Mouse (Mus musculus): ENCODE data around the gene Tinf2. TPM values are rescaled to one million over a fixed set of nuclear protein-coding genes. Genes with fewer than 3 reads are reported as not detected.

The Tinf2 gene
- polyA plus RNA-seq, 1 experiment from 2014 or later = 14.1 TPM

DNA sequence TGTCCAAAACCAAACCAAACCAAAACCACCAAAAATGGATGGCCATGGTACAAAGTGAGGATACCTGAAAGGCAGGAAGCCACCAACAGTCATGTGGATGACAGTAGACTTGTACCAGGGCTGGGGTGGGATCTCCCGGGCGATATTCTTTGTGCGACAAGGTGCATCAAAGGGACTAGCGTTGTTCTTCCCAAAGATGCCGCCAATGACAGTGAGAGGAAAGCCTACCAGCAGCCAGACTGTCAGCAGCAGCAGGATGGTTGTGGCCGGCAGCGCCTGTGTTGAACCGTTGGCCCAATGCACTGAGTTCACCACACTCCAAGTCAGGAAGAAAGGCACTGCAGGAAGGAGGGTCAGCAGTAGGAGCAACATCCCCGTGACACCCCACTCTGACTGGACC is 43.8 kb downstream of the Tinf2 start, which contains the start of gene Gm49378:
Gene Gm49378, minus strand, starts transcription at position 101 of the 400 bp plus-strand sequence.
- ATAC-seq (no peak), DNase-seq (no peak)
- no peak within 1 kb of the TSS for H3K27ac ChIP-seq (ENCODE audit: low read depth)
- H3K9me3 ChIP-seq (ENCODE audit: low read length) = no peaks in the 10 kb centered on the region
- no peak for TF ChIP-seq CTCF (IDR thresholded peaks at IDR 0.05; ENCODE audit: low read depth)
- no peak for TF ChIP-seq EP300 (IDR thresholded peaks at IDR 0.05; ENCODE audit: low read depth)
- H3K27me3 ChIP-seq (ENCODE audit: insufficient read depth, low read length) = no peaks in the 10 kb centered on the region
- 97% methylated on average over 9 of the region's 9 CpGs for WGBS (ENCODE audit: insufficient replicate concordance)
- no peak within 1 kb of the TSS for H3K9ac ChIP-seq (replicated peaks)
- peaks cover 62% of the 10 kb centered on the region for H3K36me3 ChIP-seq (replicated peaks; ENCODE audit: insufficient read depth, low read length)
- H3K4me2 ChIP-seq (ENCODE audit: low read depth, low read length) = no peak within 1 kb of the TSS
- no peak within 1 kb of the TSS for H3K4me3 ChIP-seq (ENCODE audit: low read depth, low read length)
- peaks cover 14% of the 10 kb centered on the region for H3K4me1 ChIP-seq (ENCODE audit: insufficient read depth)

GRCm38 (mm10) chr14:55635523-55636007 is 46.1 kb downstream of the Tinf2 start, which contains the start of gene Ipo4:
TSS of gene Ipo4 (minus strand) at chr14:55635957.
- peak within 1 kb of the TSS; percentile 61 for H3K9ac ChIP-seq (replicated peaks)
- peak within 1 kb of the TSS; percentile 53; the same call in 1 of the 2 replicates for H3K27ac ChIP-seq (ENCODE audit: low read depth)
- peak within 1 kb of the TSS; percentile 82 for H3K4me2 ChIP-seq (ENCODE audit: low read depth, low read length)
- TF ChIP-seq CTCF (IDR thresholded peaks at IDR 0.05; ENCODE audit: low read depth) = no peak
- 0 out of 2 replicates have a peak, but pooled peaks have one; percentile 16 for TF ChIP-seq EP300 (IDR thresholded peaks at IDR 0.05; ENCODE audit: low read depth)
- 1% methylated on average over 33 of the region's 33 CpGs for WGBS (ENCODE audit: insufficient replicate concordance)
- ATAC-seq (peak; percentile 95), DNase-seq (peak; percentile 92)
- peak within 1 kb of the TSS; percentile 55 for H3K4me3 ChIP-seq (ENCODE audit: low read depth, low read length)
- peaks cover 7% of the 10 kb centered on the region for H3K4me1 ChIP-seq (ENCODE audit: insufficient read depth)
- no peaks in the 10 kb centered on the region for H3K9me3 ChIP-seq (ENCODE audit: low read length)
- no peaks in the 10 kb centered on the region for H3K27me3 ChIP-seq (ENCODE audit: insufficient read depth, low read length)
- H3K36me3 ChIP-seq (replicated peaks; ENCODE audit: insufficient read depth, low read length) = peaks cover 69% of the 10 kb centered on the region

DNA sequence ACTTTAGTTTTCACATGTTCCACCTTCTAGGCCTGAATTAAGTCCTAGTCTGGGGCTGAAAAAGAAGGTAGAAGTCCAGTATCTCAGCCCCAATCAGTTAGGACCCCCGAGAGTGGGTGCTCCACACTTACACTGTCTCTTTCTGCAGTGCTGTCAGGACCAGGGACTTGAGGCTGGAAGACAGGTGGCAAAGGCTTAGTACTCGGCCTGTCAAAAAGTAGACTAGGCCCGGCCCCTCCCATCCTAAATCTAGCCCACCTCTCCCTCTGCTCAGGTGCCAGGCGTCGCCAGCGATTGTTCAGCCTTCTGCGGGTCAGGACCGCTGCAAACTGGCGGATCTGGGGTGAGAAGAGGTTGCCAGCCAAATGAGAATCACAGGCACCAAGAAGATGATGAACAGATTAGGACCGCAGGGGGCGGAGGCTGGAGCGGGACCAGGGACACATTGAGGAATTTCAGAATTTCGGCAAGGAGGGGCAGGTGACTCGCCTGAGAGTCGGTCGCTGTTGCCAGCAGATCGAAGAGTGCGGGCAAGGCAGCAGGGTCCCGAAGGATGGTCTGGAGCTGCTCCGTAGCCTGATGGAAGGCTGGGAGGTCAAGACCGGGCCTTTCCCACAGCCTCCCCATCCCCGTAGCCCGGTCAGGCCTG is 46.6 kb downstream of the Tinf2 start:
- peak overlapping the region; percentile 55 for H3K4me3 ChIP-seq (ENCODE audit: low read depth, low read length)
- peak overlapping the region; percentile 61 for H3K9ac ChIP-seq (replicated peaks)
- ATAC-seq = peak; percentile 40
- peaks cover 69% of the 10 kb centered on the region for H3K36me3 ChIP-seq (replicated peaks; ENCODE audit: insufficient read depth, low read length)
- no peaks in the 10 kb centered on the region for H3K27me3 ChIP-seq (ENCODE audit: insufficient read depth, low read length)
- peaks cover 7% of the 10 kb centered on the region for H3K4me1 ChIP-seq (ENCODE audit: insufficient read depth)
- no peaks in the 10 kb centered on the region for H3K9me3 ChIP-seq (ENCODE audit: low read length)
- no peak for DNase-seq
- 9% methylated on average over 19 of the region's 23 CpGs for WGBS (ENCODE audit: insufficient replicate concordance)
- TF ChIP-seq CTCF (IDR thresholded peaks at IDR 0.05; ENCODE audit: low read depth) (no peak), EP300 (IDR thresholded peaks at IDR 0.05; ENCODE audit: low read depth) (no peak)
- no peak overlapping the region for H3K27ac ChIP-seq (ENCODE audit: low read depth)
- H3K4me2 ChIP-seq (ENCODE audit: low read depth, low read length) = peak overlapping the region; percentile 82

DNA sequence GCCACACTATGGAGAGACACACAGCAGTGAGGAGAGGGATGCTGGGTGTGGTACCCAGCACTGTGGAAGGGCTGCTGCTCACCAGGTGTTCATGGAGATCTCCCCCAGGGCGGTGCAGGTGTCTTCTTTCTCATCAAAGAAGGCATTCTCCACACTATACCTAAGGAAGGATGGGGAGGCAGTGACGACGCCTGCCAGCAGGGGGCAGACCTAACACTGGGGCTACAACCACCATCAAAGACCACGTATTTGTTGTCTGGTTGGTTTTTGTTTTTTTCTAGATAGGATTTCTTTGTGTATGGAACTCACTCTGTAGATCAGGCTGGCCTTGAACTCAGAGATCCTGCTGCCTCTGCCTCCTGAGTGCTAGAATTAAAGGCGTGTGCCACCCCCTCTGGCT is 52.3 kb downstream of the Tinf2 start:
- ATAC-seq (peak; percentile 35; the same call in 1 of the 2 replicates), DNase-seq (peak; percentile 78)
- WGBS (ENCODE audit: insufficient replicate concordance) = 45% methylated on average over 5 of the region's 5 CpGs

GRCm38 (mm10) chr14:55628077-55628827 is 53.4 kb downstream of the Tinf2 start:
- H3K4me2 ChIP-seq (ENCODE audit: low read depth, low read length) = no peak overlapping the region
- no peak overlapping the region for H3K27ac ChIP-seq (ENCODE audit: low read depth)
- no peak overlapping the region for H3K9ac ChIP-seq (replicated peaks)
- TF ChIP-seq EP300 (IDR thresholded peaks at IDR 0.05; ENCODE audit: low read depth) (no peak), CTCF (IDR thresholded peaks at IDR 0.05; ENCODE audit: low read depth) (no peak)
- DNase-seq = no peak
- WGBS (ENCODE audit: insufficient replicate concordance) = 85% methylated on average over 27 of the region's 27 CpGs
- no peaks in the 10 kb centered on the region for H3K9me3 ChIP-seq (ENCODE audit: low read length)
- peak; percentile 62 for ATAC-seq
- H3K4me1 ChIP-seq (ENCODE audit: insufficient read depth) = no peaks in the 10 kb centered on the region
- H3K27me3 ChIP-seq (ENCODE audit: insufficient read depth, low read length) = no peaks in the 10 kb centered on the region
- peaks cover 61% of the 10 kb centered on the region for H3K36me3 ChIP-seq (replicated peaks; ENCODE audit: insufficient read depth, low read length)
- H3K4me3 ChIP-seq (ENCODE audit: low read depth, low read length) = no peak overlapping the region

More for the DNA sequence above, 52.3 kb downstream of the Tinf2 start:
- Histone ChIP-seq H3K4me1 (ENCODE audit: insufficient read depth) (no peaks in the 10 kb centered on the region), H3K4me2 (ENCODE audit: low read depth, low read length) (no peak overlapping the region), H3K9me3 (ENCODE audit: low read length) (no peaks in the 10 kb centered on the region), H3K36me3 (replicated peaks; ENCODE audit: insufficient read depth, low read length) (peaks cover 71% of the 10 kb centered on the region), H3K9ac (replicated peaks) (no peak overlapping the region), H3K27ac (ENCODE audit: low read depth) (no peak overlapping the region), H3K4me3 (ENCODE audit: low read depth, low read length) (no peak overlapping the region), H3K27me3 (ENCODE audit: insufficient read depth, low read length) (no peaks in the 10 kb centered on the region)
- TF ChIP-seq CTCF (IDR thresholded peaks at IDR 0.05; ENCODE audit: low read depth) (peak; percentile 90), EP300 (IDR thresholded peaks at IDR 0.05; ENCODE audit: low read depth) (no peak)

Other genes starting within 250 kb of the Tinf2 start
- 177 TPM in 2 replicates for gene Dhrs4, start 203.1 kb downstream of the Tinf2 start, polyA plus RNA-seq (2015; fragmentation: Nextera tagmentation; extraction: Ambion mirVana)
- gene Carmil3, start 191.2 kb downstream of the Tinf2 start, polyA plus RNA-seq (2015; fragmentation: Nextera tagmentation; extraction: Ambion mirVana) = 0.06 and 0.08 TPM in 2 replicates
- not detected in 2 replicates for gene Cpne6, start 171.4 kb downstream of the Tinf2 start, polyA plus RNA-seq (2015; fragmentation: Nextera tagmentation; extraction: Ambion mirVana)
- not detected in 2 replicates for gene Nrl, start 156.8 kb downstream of the Tinf2 start, polyA plus RNA-seq (2015; fragmentation: Nextera tagmentation; extraction: Ambion mirVana)
- gene Pck2, start 141.6 kb downstream of the Tinf2 start, polyA plus RNA-seq (2015; fragmentation: Nextera tagmentation; extraction: Ambion mirVana) = 19.9 and 20.7 TPM in 2 replicates
- 59.9 and 62.7 TPM in 2 replicates for gene Dcaf11, start 121.8 kb downstream of the Tinf2 start, polyA plus RNA-seq (2015; fragmentation: Nextera tagmentation; extraction: Ambion mirVana)
- 1.3 and 1.4 TPM in 2 replicates for gene A730061H03Rik, start 121.4 kb downstream of the Tinf2 start, polyA plus RNA-seq (2015; fragmentation: Nextera tagmentation; extraction: Ambion mirVana)
- gene Fitm1, start 106.2 kb downstream of the Tinf2 start, polyA plus RNA-seq (2015; fragmentation: Nextera tagmentation; extraction: Ambion mirVana) = 1.8 and 4.6 TPM in 2 replicates
- 162 and 180 TPM in 2 replicates for gene Psme1, start 103.7 kb downstream of the Tinf2 start, polyA plus RNA-seq (2015; fragmentation: Nextera tagmentation; extraction: Ambion mirVana)
- 17.3 and 19.2 TPM in 2 replicates for gene Emc9, start 96.5 kb downstream of the Tinf2 start, polyA plus RNA-seq (2015; fragmentation: Nextera tagmentation; extraction: Ambion mirVana)
- gene Psme2, start 90.7 kb downstream of the Tinf2 start, polyA plus RNA-seq (2015; fragmentation: Nextera tagmentation; extraction: Ambion mirVana) = 222 and 231 TPM in 2 replicates
- gene Rnf31, start 90.1 kb downstream of the Tinf2 start, polyA plus RNA-seq (2015; fragmentation: Nextera tagmentation; extraction: Ambion mirVana) = 8.5 and 9.6 TPM in 2 replicates
- gene Irf9, start 78.2 kb downstream of the Tinf2 start, polyA plus RNA-seq (2015; fragmentation: Nextera tagmentation; extraction: Ambion mirVana) = 18.6 and 19.4 TPM in 2 replicates
- 1.5 and 2.2 TPM in 2 replicates for gene Rec8, start 63.8 kb downstream of the Tinf2 start, polyA plus RNA-seq (2015; fragmentation: Nextera tagmentation; extraction: Ambion mirVana)
- 14.7 and 16.6 TPM in 2 replicates for gene Ipo4, start 45.9 kb downstream of the Tinf2 start, polyA plus RNA-seq (2015; fragmentation: Nextera tagmentation; extraction: Ambion mirVana)
- 0.99 and 1.6 TPM in 2 replicates for gene Gm49378, start 43.9 kb downstream of the Tinf2 start, polyA plus RNA-seq (2015; fragmentation: Nextera tagmentation; extraction: Ambion mirVana)
- 39.3 and 42.8 TPM in 2 replicates for gene Tm9sf1, start 38.0 kb downstream of the Tinf2 start, polyA plus RNA-seq (2015; fragmentation: Nextera tagmentation; extraction: Ambion mirVana)
- 0.06 and 0.21 TPM in 2 replicates for gene Tssk4, start 31.6 kb downstream of the Tinf2 start, polyA plus RNA-seq (2015; fragmentation: Nextera tagmentation; extraction: Ambion mirVana)
- 16.0 and 16.1 TPM in 2 replicates for gene Mdp1, start 21.3 kb downstream of the Tinf2 start, polyA plus RNA-seq (2015; fragmentation: Nextera tagmentation; extraction: Ambion mirVana)
- gene Gmpr2, start 9.9 kb downstream of the Tinf2 start, polyA plus RNA-seq (2015; fragmentation: Nextera tagmentation; extraction: Ambion mirVana) = 15.0 and 17.4 TPM in 2 replicates
- gene Nedd8, start 9.7 kb downstream of the Tinf2 start, polyA plus RNA-seq (2015; fragmentation: Nextera tagmentation; extraction: Ambion mirVana) = 228 and 231 TPM in 2 replicates
- 3.6 and 4.7 TPM in 2 replicates for gene Tgm1, start 32.1 kb upstream of the Tinf2 start, polyA plus RNA-seq (2015; fragmentation: Nextera tagmentation; extraction: Ambion mirVana)
- 18.5 and 21.2 TPM in 2 replicates for gene Rabggta, start 40.4 kb upstream of the Tinf2 start, polyA plus RNA-seq (2015; fragmentation: Nextera tagmentation; extraction: Ambion mirVana)
- 98.6 and 103 TPM in 2 replicates for gene Dhrs1, start 63.9 kb upstream of the Tinf2 start, polyA plus RNA-seq (2015; fragmentation: Nextera tagmentation; extraction: Ambion mirVana)
- 13.2 and 14.5 TPM in 2 replicates for gene Nop9, start 63.9 kb upstream of the Tinf2 start, polyA plus RNA-seq (2015; fragmentation: Nextera tagmentation; extraction: Ambion mirVana)
- gene Cideb, start 76.6 kb upstream of the Tinf2 start, polyA plus RNA-seq (2015; fragmentation: Nextera tagmentation; extraction: Ambion mirVana) = 191 and 192 TPM in 2 replicates
- gene Ltb4r2, start 79.6 kb upstream of the Tinf2 start, polyA plus RNA-seq (2015; fragmentation: Nextera tagmentation; extraction: Ambion mirVana) = 1.8 and 2.1 TPM in 2 replicates
- gene Ltb4r1, start 84.1 kb upstream of the Tinf2 start, polyA plus RNA-seq (2015; fragmentation: Nextera tagmentation; extraction: Ambion mirVana) = 21.6 and 22.0 TPM in 2 replicates
- gene Adcy4, start 102.3 kb upstream of the Tinf2 start, polyA plus RNA-seq (2015; fragmentation: Nextera tagmentation; extraction: Ambion mirVana) = 1.5 and 1.7 TPM in 2 replicates
- gene Ripk3, start 107.0 kb upstream of the Tinf2 start, polyA plus RNA-seq (2015; fragmentation: Nextera tagmentation; extraction: Ambion mirVana) = 9.6 and 10.3 TPM in 2 replicates
- 0.41 and 0.63 TPM in 2 replicates for gene Nfatc4, start 141.3 kb upstream of the Tinf2 start, polyA plus RNA-seq (2015; fragmentation: Nextera tagmentation; extraction: Ambion mirVana)
- 0.63 and 0.70 TPM in 2 replicates for gene Nynrin, start 172.2 kb upstream of the Tinf2 start, polyA plus RNA-seq (2015; fragmentation: Nextera tagmentation; extraction: Ambion mirVana)
- 0.29 and 0.40 TPM in 2 replicates for gene Cbln3, start 202.6 kb upstream of the Tinf2 start, polyA plus RNA-seq (2015; fragmentation: Nextera tagmentation; extraction: Ambion mirVana)
- 4.6 and 5.2 TPM in 2 replicates for gene Khnyn, start 203.1 kb upstream of the Tinf2 start, polyA plus RNA-seq (2015; fragmentation: Nextera tagmentation; extraction: Ambion mirVana)
- 26.2 and 26.9 TPM in 2 replicates for gene Sdr39u1, start 218.5 kb upstream of the Tinf2 start, polyA plus RNA-seq (2015; fragmentation: Nextera tagmentation; extraction: Ambion mirVana)

Measured in liver, postnatal 0 days (tissue).